Mouse (Mus musculus): ENCODE measurements around the gene Atxn1.

The Atxn1 gene

DNA sequence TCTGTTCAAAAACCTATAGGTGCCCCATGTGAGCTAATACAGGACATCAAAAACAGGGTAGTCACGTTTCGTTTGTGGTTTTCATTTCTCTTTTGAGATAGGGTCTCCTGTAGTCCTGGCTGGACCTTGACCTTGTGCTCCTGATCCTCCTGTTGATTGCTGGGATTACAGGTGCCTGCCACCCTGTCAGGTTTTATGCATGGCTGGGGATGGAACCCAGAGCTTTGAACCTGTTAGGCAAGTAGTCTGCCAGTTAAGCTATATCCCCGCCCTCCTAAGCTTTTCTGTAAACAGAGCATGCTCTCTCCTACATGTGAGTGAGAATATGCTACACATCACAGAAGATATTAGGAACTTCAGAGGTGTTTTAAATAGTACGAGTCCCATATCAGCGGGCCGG lies 361.2 kb downstream of the Atxn1 start:
- in situ Hi-C loops (cut with MboI, MseI): no loop called here

- in situ Hi-C loops (cut with MboI, MseI): no loop called here
These were observed 364.4 kb downstream of the Atxn1 start for GRCm38 (mm10) chr13:45600443-45600842.

GRCm38 (mm10) chr13:45599831-45600230 lies 365.0 kb downstream of the Atxn1 start:
- in situ Hi-C loops (cut with MboI, MseI): no loop called here

- in situ Hi-C loops (cut with MboI, MseI): no loop called here
These were observed 369.4 kb downstream of the Atxn1 start for GRCm38 (mm10) chr13:45595416-45595815.

DNA sequence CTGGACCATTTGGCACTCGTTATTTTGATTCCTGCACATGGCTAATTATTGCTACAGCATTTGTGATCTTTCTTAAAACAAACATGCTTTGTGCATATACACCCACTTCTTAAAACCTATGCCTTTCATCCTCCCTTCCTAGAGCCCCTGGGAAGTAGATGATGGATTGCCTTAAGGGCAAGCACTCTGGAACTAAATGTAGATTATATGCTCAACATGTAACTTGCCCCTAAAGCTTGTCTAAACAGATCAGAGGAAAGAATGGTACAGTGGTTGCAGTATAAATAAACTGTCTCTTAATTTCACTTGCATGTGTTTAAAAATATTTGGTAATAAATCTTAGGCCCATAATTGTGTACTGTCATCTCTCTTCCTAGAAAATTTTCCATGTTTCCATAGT lies 370.9 kb downstream of the Atxn1 start:
- in situ Hi-C loops (cut with MboI, MseI): no loop called here

- in situ Hi-C loops (cut with MboI, MseI): no loop called here
These were observed 373.9 kb downstream of the Atxn1 start for GRCm38 (mm10) chr13:45590898-45591297.

- in situ Hi-C loops (cut with MboI, MseI): no loop called here
These were observed 381.7 kb downstream of the Atxn1 start for GRCm38 (mm10) chr13:45583061-45583460.

DNA sequence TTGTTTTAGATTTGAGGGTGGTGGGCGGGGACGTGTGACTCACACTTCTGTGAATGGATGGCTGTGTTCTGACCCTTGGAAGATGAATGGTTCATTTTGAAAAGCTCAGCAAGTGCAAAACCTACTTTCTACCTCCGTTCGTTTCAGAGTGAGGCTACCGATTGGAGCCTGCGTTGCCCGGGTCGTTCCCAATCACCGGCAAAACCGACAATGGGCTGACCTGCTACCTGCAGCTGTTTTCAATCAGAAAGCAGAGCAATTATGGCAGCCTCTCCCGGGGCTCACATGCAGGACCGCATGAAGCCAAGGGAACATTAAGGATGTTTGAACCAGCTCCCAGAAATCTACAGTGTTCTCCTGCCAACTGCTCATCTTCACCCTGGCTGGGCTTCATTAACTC lies 382.5 kb downstream of the Atxn1 start:
- in situ Hi-C loops (cut with MboI, MseI): no loop called here

- in situ Hi-C loops (cut with MboI, MseI): no loop called here
These were observed 385.1 kb downstream of the Atxn1 start for GRCm38 (mm10) chr13:45579751-45580150.

- in situ Hi-C loops (cut with MboI, MseI): no loop called here
These were observed 387.0 kb downstream of the Atxn1 start for GRCm38 (mm10) chr13:45577784-45578183.

DNA sequence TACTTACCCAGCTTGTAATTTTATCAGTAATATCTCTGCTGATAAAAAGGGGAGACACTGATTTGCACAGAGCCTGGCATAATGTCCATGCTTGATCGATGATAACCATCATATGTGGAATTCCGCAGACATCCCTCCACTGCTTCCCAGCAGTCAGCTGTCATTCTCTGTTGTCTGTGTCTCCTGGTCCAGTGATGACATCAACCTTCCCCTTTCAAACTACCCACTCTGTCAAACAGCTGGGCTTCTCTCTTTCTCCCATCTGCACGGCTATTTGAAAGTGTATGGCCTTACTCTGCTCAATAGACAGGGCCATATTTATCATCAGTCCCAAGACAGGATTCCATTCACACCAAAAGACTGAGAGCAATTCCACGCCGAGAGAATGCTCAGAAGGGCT lies 387.4 kb downstream of the Atxn1 start:
- in situ Hi-C loops (cut with MboI, MseI): no loop called here

GRCm38 (mm10) chr13:45576185-45576584 lies 388.6 kb downstream of the Atxn1 start:
- in situ Hi-C loops (cut with MboI, MseI): no loop called here

DNA sequence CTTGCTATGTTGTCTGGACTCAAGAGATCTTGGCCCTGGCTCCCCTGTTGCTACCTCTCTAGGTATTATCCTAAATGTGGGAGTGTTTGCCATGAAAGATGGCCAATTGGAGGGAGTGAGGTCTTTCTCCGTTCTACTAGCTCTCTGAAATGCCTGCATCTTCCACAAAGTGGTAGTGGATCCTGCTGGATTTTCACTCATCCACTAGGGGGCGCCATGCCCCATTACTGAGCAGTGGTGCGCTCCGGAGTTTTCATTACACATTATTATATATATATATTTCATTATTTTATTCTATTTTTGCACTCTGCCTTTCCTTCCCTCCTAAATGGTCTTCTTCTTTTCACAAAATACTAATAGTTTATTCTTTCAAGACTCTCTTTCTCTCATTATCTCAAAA lies 392.0 kb downstream of the Atxn1 start:
- in situ Hi-C loops (cut with MboI, MseI): no loop called here

- in situ Hi-C loops (cut with MboI, MseI): no loop called here
These were observed 393.0 kb downstream of the Atxn1 start for GRCm38 (mm10) chr13:45571795-45572262.

DNA sequence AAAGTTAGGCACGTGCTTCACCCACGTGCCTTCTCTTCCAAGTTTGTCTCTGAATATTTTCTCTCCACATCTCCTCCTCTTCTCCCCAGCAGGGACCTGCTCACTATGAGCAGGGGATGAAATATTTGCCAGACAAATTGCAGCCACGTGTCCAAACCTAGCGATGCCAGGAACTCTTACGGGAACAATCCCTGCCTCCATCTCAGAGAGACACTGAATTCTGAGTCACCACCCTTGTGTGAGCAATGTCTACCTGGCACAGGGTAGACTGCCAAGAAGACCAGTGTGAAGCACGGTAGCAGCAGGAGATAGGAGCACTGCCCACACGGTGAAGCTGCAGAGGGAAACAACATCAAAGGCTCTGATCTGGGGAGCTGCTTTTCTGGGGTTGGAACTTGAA lies 394.9 kb downstream of the Atxn1 start:
- in situ Hi-C loops (cut with MboI, MseI): no loop called here

DNA sequence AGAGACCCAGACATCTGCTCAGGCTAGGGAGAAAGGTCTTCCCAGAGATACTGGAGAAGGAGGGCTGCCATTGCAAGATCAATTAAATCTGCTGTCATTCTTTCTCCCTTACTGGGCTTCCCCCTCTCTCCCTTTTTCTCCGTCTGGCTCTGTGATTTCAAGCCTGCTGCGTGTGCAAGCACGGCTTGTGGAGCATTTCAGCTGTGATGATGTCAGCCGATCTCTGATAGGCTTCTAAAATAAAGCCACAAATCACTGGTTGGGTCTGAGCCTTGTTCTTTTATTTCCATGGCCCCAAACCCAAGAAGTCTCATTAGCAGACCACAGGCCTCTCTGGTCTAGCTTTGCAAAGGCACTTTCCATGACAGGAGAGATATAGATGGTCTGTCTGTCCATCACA lies 399.9 kb downstream of the Atxn1 start:
- in situ Hi-C loops (cut with MboI, MseI): no loop called here

- in situ Hi-C loops (cut with MboI, MseI): no loop called here
These were observed 402.8 kb downstream of the Atxn1 start for GRCm38 (mm10) chr13:45562011-45562410.

GRCm38 (mm10) chr13:45560543-45560942 lies 404.3 kb downstream of the Atxn1 start:
- in situ Hi-C loops (cut with MboI, MseI): no loop called here

DNA sequence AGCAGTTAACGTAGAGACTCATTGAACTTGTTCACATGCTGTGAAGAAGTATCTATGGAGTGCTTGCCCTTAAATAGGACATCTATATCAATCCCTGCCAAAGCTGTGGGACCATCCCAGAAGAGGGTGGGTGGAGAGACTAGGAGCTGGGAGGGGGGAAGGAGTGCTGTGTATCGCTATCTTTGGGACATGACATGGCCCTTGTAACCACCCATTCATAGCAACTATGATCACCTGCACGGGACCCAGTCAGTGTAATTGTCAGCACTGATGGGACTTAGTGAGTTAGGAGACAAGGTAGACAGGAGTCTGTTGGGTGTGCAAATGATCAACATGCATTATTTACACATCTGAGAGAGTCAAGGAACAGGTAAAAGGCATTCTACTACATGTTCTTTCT lies 405.6 kb downstream of the Atxn1 start:
- in situ Hi-C loops (cut with MboI, MseI): no loop called here

DNA sequence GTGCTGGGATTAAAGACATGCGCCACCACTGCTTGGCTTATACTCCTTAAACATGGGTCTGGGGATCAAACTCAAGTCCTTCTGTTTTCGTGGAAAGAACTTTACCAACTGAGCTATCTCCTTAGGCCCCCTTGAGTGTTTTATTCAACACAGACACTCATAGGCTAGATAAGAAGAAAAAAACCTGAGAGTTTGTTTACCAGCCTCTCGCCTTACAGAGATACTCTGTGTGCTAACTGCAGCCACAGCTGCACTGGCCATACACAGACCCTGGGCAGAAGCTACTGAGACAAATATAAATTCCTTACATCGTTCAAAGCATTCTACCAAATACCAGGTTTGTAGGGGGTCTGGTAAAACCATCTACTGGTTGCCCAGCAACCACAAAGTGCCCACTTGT lies 406.4 kb downstream of the Atxn1 start:
- in situ Hi-C loops (cut with MboI, MseI): no loop called here

GRCm38 (mm10) chr13:45553674-45554073 lies 411.1 kb downstream of the Atxn1 start:
- in situ Hi-C loops (cut with MboI, MseI): no loop called here

DNA sequence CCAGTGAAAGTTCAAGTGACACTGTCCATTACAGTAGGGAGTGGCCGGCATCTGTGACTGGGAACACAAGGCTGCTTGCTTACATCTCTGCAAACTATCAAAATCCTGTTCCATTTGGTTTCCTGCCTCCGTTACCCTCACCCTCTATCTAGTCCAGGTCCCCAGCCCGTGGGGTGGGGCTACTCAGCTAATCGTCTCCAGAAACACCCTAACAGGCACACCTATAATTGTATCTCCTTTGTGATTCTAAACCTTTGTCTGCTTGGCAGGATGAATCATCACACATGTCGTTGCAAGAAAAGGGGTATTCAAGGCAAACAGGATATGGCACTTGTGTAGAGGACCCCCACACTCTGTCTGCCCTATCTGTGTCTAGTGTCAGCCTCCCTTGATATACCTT lies 417.3 kb downstream of the Atxn1 start:
- in situ Hi-C loops (cut with MboI, MseI): no loop called here

DNA sequence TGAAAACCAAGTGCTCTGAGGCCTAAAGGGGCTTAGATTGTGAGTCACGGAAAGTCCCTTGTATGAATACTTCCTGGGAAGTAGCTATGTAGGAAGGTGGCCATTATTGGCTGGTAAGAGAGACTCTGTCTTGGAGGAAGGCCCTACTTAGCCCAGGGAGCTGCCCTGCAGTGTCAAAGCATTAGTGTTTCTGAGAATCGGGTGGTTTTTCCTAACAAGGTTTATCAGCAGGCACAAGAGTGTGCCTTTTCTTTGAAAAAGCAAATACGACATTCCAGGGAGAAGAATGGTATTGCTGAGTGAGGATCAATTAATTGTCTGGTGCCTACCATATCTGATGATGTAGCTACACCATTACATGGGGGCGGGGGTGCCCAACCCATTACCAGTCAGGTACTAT lies 417.9 kb downstream of the Atxn1 start:
- in situ Hi-C loops (cut with MboI, MseI): no loop called here

- in situ Hi-C loops (cut with MboI, MseI): no loop called here
These were observed 418.8 kb downstream of the Atxn1 start for GRCm38 (mm10) chr13:45545974-45546373.

DNA sequence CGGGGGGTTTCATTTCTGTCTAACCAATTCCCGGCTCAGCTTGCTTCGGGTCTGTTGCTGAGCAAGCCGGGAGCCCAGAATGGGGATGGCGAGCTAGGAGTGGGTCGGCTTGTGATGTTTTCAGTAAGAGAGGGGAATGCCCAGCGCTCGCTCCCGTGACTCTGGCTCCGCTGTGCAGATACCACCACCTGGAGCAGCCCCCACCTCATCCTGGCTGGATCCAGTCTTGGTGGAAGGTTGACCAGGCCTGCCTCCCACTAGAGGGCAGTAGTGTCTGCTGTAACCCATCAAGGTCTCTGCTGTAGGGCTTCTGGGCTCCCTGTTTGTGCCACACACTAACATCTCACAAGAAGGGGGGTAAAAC lies 425.6 kb downstream of the Atxn1 start:
- in situ Hi-C loops (cut with MboI, MseI): no loop called here
